ENCODE assay signal across 13 mouse cellular contexts in the genomic region with DNA sequence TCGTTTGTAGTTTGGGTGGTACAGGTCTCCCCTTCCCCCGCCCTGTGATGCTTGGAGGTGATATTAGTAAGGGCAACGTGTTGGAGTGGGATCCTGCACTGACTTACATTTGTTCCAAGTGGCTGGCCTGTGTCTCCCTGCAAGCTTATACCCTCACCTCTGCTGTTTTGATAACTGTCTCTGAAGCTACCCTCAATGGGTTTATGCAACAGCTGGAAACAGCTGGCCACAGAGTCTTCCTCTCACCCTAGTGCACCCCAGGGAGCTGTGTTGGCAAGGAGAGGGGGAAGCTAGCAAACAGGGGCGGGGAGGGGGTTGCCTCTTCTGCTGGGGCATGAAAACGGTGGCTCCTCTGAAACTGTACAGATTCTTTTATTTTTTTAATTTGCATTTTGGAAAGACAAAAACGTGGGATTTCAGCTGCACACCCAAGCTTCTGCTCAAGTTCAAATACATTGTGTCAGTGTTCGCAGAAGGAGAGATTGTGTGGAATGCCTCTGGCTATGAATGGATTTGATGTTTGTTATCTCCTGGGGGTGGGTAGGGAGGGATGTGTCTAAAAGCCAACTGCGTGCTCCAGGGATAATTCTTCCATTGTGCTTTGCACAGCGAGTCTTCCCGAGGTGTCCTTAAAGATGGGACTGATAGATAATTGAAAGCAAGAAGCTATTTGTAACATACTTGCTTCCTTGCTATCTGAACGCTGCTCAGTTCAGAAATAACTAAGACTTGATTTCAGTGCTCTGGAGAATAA.
A peak's percentile ranks its signal among the peaks of the same experiment; 100 is the strongest.
DNase-seq lines count a peak whose midpoint lies in the region; ATAC-seq and TF ChIP-seq lines count a peak whose summit lies in the region.
"Had no signal": no experiment of that assay in that cellular context is flagged by ENCODE, and none has a peak within 500 bp of the region (broad histone marks: within the 10 kb centered on the region; RNA-seq: fewer than 3 reads in every experiment).

No protein-coding gene starts in this region.

- no peaks in the 10 kb centered on the region for H3K36me3 ChIP-seq in forebrain, embryonic 12.5 days (replicated peaks)
- H3K36me3 ChIP-seq in forebrain, postnatal 0 days (ENCODE audit: insufficient read depth), result no peaks in the 10 kb centered on the region
- H3K36me3 ChIP-seq in kidney, adult 2 months (ENCODE audit: control insufficient read depth, insufficient read depth, low read length), result no peaks in the 10 kb centered on the region
- H3K36me3 ChIP-seq in embryonic facial prominence, embryonic 15.5 days, result no peaks in the 10 kb centered on the region
- no peaks in the 10 kb centered on the region for H3K36me3 ChIP-seq in midbrain, embryonic 16.5 days (ENCODE audit: control insufficient read depth, insufficient read depth, low read length)
- H3K36me3 ChIP-seq: G1E; liver, embryonic 12.5 days had no signal

- no peak for DNase-seq in forebrain, postnatal 0 days
- peak; percentile 32 for DNase-seq in kidney, adult 2 months
- no peak for DNase-seq in kidney, adult 11 months
- DNase-seq in embryo, embryonic 10.5 days (ENCODE audit: low spot score), result no peak
- DNase-seq in adrenal gland, postnatal 10 days, result no peak
- DNase-seq: cerebellum, postnatal 10 days; spleen, adult 18-20 months; thymus, postnatal 14 days had no signal

- no peaks in the 10 kb centered on the region for H3K9me3 ChIP-seq in forebrain, embryonic 12.5 days
- H3K9me3 ChIP-seq in forebrain, postnatal 0 days (ENCODE audit: low read length), result no peaks in the 10 kb centered on the region
- no peaks in the 10 kb centered on the region for H3K9me3 ChIP-seq in embryonic facial prominence, embryonic 15.5 days (replicated peaks)
- no peaks in the 10 kb centered on the region for H3K9me3 ChIP-seq in midbrain, embryonic 16.5 days (replicated peaks; ENCODE audit: control insufficient read depth, low read length, poor library complexity, severe bottlenecking)
- H3K9me3 ChIP-seq: G1E; liver, embryonic 12.5 days had no signal

- H3K27ac ChIP-seq in forebrain, embryonic 12.5 days, result 0 out of 2 replicates have a peak overlapping the region, but pooled peaks have one; percentile 65
- no peak overlapping the region for H3K27ac ChIP-seq in forebrain, postnatal 0 days (ENCODE audit: low read depth, low read length)
- H3K27ac ChIP-seq in kidney, adult 2 months (ENCODE audit: insufficient read depth, low read depth, low read length), result no peak overlapping the region
- H3K27ac ChIP-seq in embryonic facial prominence, embryonic 15.5 days (replicated peaks), result 0 out of 2 replicates have a peak overlapping the region, but pooled peaks have one; percentile 63
- no peak overlapping the region for H3K27ac ChIP-seq in midbrain, embryonic 16.5 days (ENCODE audit: low read length)
- H3K27ac ChIP-seq: liver, embryonic 12.5 days had no signal

- peak; percentile 13; the same call in 1 of the 2 replicates for ATAC-seq in forebrain, embryonic 12.5 days (ENCODE audit: low FRiP score)
- no peak for ATAC-seq in forebrain, postnatal 0 days
- no peak for ATAC-seq in embryonic facial prominence, embryonic 15.5 days (ENCODE audit: insufficient number of reproducible peaks, low FRiP score, low TSS enrichment, low read depth)
- ATAC-seq in midbrain, embryonic 16.5 days, result peak; percentile 19; the same call in 1 of the 2 replicates
- ATAC-seq: liver, embryonic 12.5 days had no signal

- no peak overlapping the region for H3K4me2 ChIP-seq in forebrain, embryonic 12.5 days
- no peak overlapping the region for H3K4me2 ChIP-seq in forebrain, postnatal 0 days (ENCODE audit: low read depth)
- no peak overlapping the region for H3K4me2 ChIP-seq in embryonic facial prominence, embryonic 15.5 days (replicated peaks)
- no peak overlapping the region for H3K4me2 ChIP-seq in midbrain, embryonic 16.5 days (ENCODE audit: low read length)
- H3K4me2 ChIP-seq: liver, embryonic 12.5 days had no signal

- peaks cover 48% of the 10 kb centered on the region for H3K4me1 ChIP-seq in forebrain, embryonic 12.5 days
- H3K4me1 ChIP-seq in forebrain, postnatal 0 days (ENCODE audit: insufficient read depth), result 0 out of 2 replicates have a peak, but pooled peaks cover 3% of the 10 kb centered on the region
- H3K4me1 ChIP-seq in kidney, adult 2 months (ENCODE audit: control insufficient read depth, insufficient read depth, low read length), result no peaks in the 10 kb centered on the region
- H3K4me1 ChIP-seq in embryonic facial prominence, embryonic 15.5 days, result peaks cover 32% of the 10 kb centered on the region
- H3K4me1 ChIP-seq in midbrain, embryonic 16.5 days (ENCODE audit: control insufficient read depth, insufficient read depth, low read length), result peaks cover 24% of the 10 kb centered on the region
- H3K4me1 ChIP-seq: liver, embryonic 12.5 days had no signal

- TF ChIP-seq POLR2A in kidney, adult 2 months (IDR thresholded peaks at IDR 0.05; ENCODE audit: low read depth, low read length), result no peak

- H3K9ac ChIP-seq in forebrain, embryonic 12.5 days, result no peak overlapping the region
- no peak overlapping the region for H3K9ac ChIP-seq in forebrain, postnatal 0 days
- no peak overlapping the region for H3K9ac ChIP-seq in embryonic facial prominence, embryonic 15.5 days
- H3K9ac ChIP-seq in midbrain, embryonic 16.5 days (ENCODE audit: low read depth, low read length), result no peak overlapping the region
- H3K9ac ChIP-seq: liver, embryonic 12.5 days had no signal

- H3K27me3 ChIP-seq in forebrain, embryonic 12.5 days, result 0 out of 2 replicates have a peak, but pooled peaks cover 3% of the 10 kb centered on the region
- no peaks in the 10 kb centered on the region for H3K27me3 ChIP-seq in forebrain, postnatal 0 days (ENCODE audit: insufficient read depth, low read length)
- H3K27me3 ChIP-seq in kidney, adult 2 months (replicated peaks; ENCODE audit: control insufficient read depth, insufficient read depth, low read length), result no peaks in the 10 kb centered on the region
- H3K27me3 ChIP-seq in embryonic facial prominence, embryonic 15.5 days, result no peaks in the 10 kb centered on the region
- no peaks in the 10 kb centered on the region for H3K27me3 ChIP-seq in midbrain, embryonic 16.5 days (ENCODE audit: control insufficient read depth, insufficient read depth, low read depth, low read length)
- H3K27me3 ChIP-seq: liver, embryonic 12.5 days had no signal

- TF ChIP-seq CTCF in forebrain, postnatal 0 days (IDR thresholded peaks at IDR 0.05; ENCODE audit: low read depth), result no peak
- TF ChIP-seq CTCF in kidney, adult 2 months (conservative IDR thresholded peaks at IDR 0.05; ENCODE audit: insufficient read depth, insufficient read length, low read depth, low read length), result no peak

- 30% methylated on average over 11 of the region's 11 CpGs for WGBS in forebrain, embryonic 12.5 days
- 31% methylated on average over 11 of the region's 11 CpGs for WGBS in forebrain, postnatal 0 days
- 59% methylated on average over 11 of the region's 11 CpGs for WGBS in kidney, adult 2 months
- WGBS in embryonic facial prominence, embryonic 15.5 days, result 31% methylated on average over 11 of the region's 11 CpGs
- WGBS in midbrain, embryonic 16.5 days, result 19% methylated on average over 11 of the region's 11 CpGs

- H3K4me3 ChIP-seq in forebrain, embryonic 12.5 days (replicated peaks), result no peak overlapping the region
- H3K4me3 ChIP-seq in forebrain, postnatal 0 days (ENCODE audit: low read depth, low read length), result no peak overlapping the region
- H3K4me3 ChIP-seq in kidney, adult 2 months (ENCODE audit: insufficient read depth, low read depth, low read length), result no peak overlapping the region
- H3K4me3 ChIP-seq in embryonic facial prominence, embryonic 15.5 days (replicated peaks), result no peak overlapping the region
- no peak overlapping the region for H3K4me3 ChIP-seq in midbrain, embryonic 16.5 days (ENCODE audit: low read depth, low read length)
- H3K4me3 ChIP-seq: liver, embryonic 12.5 days had no signal

Comparison
In these comparisons a context has a peak if more than half of its experiments do, and no peak if none do; other contexts are left out.
1. ATAC-seq: peak in forebrain, embryonic 12.5 days (single experiment) and midbrain, embryonic 16.5 days (single experiment); none in forebrain, postnatal 0 days (single experiment) and embryonic facial prominence, embryonic 15.5 days (single experiment).
2. H3K27ac ChIP-seq: peak in forebrain, embryonic 12.5 days (single experiment) and embryonic facial prominence, embryonic 15.5 days (single experiment); none in forebrain, postnatal 0 days (single experiment), kidney, adult 2 months (single experiment) and midbrain, embryonic 16.5 days (single experiment).